Mouse (Mus musculus) bone marrow macrophage, adult 2 months (primary cell): ENCODE data around the gene Hist3h2a.

Experiments
- CTCF ChIP-seq: IDR thresholded peaks from 2 replicates; pipeline ENCODE4 v1.5.1; 2012; ENCODE audit warnings: low read depth, mild to moderate bottlenecking, low read length, moderate library complexity
- POLR2A ChIP-seq: IDR thresholded peaks from 2 replicates; pipeline ENCODE4 v1.6.1; 2012; ENCODE audit warnings: mild to moderate bottlenecking, low read depth, low read length, borderline replicate concordance

GRCm38 (mm10) chr11:58948542-58949479, 5.7 kb upstream of the Hist3h2a start, which contains the start of gene Hist3h2ba:
- TF ChIP-seq CTCF: no peak
- no peak for TF ChIP-seq POLR2A
